Mouse (Mus musculus): ENCODE measurements around the gene Heatr9.

- TF ChIP-seq CTCF (IDR thresholded peaks at IDR 0.05; ENCODE audit: extremely low read depth, insufficient read depth, low read length) (no peak), POLR2A (IDR thresholded peaks at IDR 0.05; ENCODE audit: extremely low read depth, insufficient read depth, low read length) (no peak)
Observed at GRCm38 (mm10) chr11:83557074-83557473, 35.1 kb upstream of the Heatr9 start.

All from cortical plate, adult 2 months (tissue).